ENCODE assay signal across 8 mouse cellular contexts in genomic region chr12:59060993-59061595, GRCm38 (mm10). TPM values are rescaled to one million over a fixed set of nuclear protein-coding genes. Genes with fewer than 3 reads are reported as not detected.
DNase-seq lines count a peak whose midpoint lies in the region; ATAC-seq lines count a peak whose summit lies in the region.

Trappc6b (minus strand) TSS chr12:59061472.

- 0 out of 2 replicates have a peak, but pooled peaks cover 3% of the 10 kb centered on the region for H3K27me3 ChIP-seq in hindbrain, embryonic 13.5 days

- H3K9me3 ChIP-seq in hindbrain, embryonic 13.5 days = no peaks in the 10 kb centered on the region

- peaks cover 12% of the 10 kb centered on the region for H3K36me3 ChIP-seq in hindbrain, embryonic 13.5 days

- peak within 1 kb of the TSS; percentile 97 for H3K27ac ChIP-seq in hindbrain, embryonic 13.5 days

- ATAC-seq in hindbrain, embryonic 13.5 days (ENCODE audit: low FRiP score) = peak; percentile 98

- DNase-seq in T-cell, adult 2 months (ENCODE audit: low spot score) = peak; percentile 70
- peak; percentile 83 to 86 for DNase-seq in cerebellum, postnatal 25 days
- peak; percentile 49 to 64 for DNase-seq in frontal cortex, postnatal 25 days (ENCODE audit: low spot score in 2 of 2)
- peak; percentile 65 to 70 for DNase-seq in layer of hippocampus, postnatal 25 days (ENCODE audit: extremely low spot score in 1 of 2, low spot score in 1 of 2)
- peak; percentile 87 for DNase-seq in lung, postnatal 25 days (ENCODE audit: low spot score)
- peak; percentile 40 for DNase-seq in retina, adult 2 months (ENCODE audit: low read depth, low spot score)
- DNase-seq in thymus, postnatal 25 days = peak; percentile 73

- H3K9ac ChIP-seq in hindbrain, embryonic 13.5 days = peak within 1 kb of the TSS; percentile 89

- peak within 1 kb of the TSS; percentile 84 for H3K4me2 ChIP-seq in hindbrain, embryonic 13.5 days

- WGBS in hindbrain, embryonic 13.5 days = under 1% methylated on average over 49 of the region's 49 CpGs

- peak within 1 kb of the TSS; percentile 72 for H3K4me3 ChIP-seq in hindbrain, embryonic 13.5 days

- H3K4me1 ChIP-seq in hindbrain, embryonic 13.5 days (replicated peaks) = peaks cover 32% of the 10 kb centered on the region

RNA-seq across cellular contexts. Expression of gene Trappc6b, which starts in this region (rescaled TPM):
- 157 and 158 TPM in 2 replicates for polyA plus RNA-seq in hindbrain, embryonic 13.5 days (2015; fragmentation: Nextera tagmentation; extraction: Ambion mirVana)
- total RNA-seq in layer of hippocampus, postnatal 25 days (2021) = 100 to 1,000 TPM; 110 to 111 TPM

Comparison
In these comparisons a context has a peak if more than half of its experiments do, and no peak if none do; other contexts are left out.
1. Peak in every context shown above with its lines: DNase-seq, ATAC-seq, H3K4me3 ChIP-seq and H3K27ac ChIP-seq.